Mouse (Mus musculus) kidney, adult 2 months (tissue): Measurements from ENCODE around the gene Asic3.

Source experiments
- CTCF ChIP-seq: fragments of 200-500 bp; conservative IDR thresholded peaks from 2 replicates; pipeline ENCODE4 v1.5.1; 2011; ENCODE audit warnings: low read depth, mild to moderate bottlenecking, control low read depth, low read length, moderate library complexity, mixed read lengths; ENCODE audit not compliant: insufficient read depth, insufficient read length
- POLR2A ChIP-seq: fragments of 200-500 bp; IDR thresholded peaks from one replicate; pipeline ENCODE4 v1.6.1; 2011; ENCODE audit warnings: low read depth, low read length, control low read depth

- no peak for TF ChIP-seq CTCF
- TF ChIP-seq POLR2A = no peak
Measured at GRCm38 (mm10) chr5:24405389-24405876, 7.8 kb upstream of the Asic3 start.
